Mouse (Mus musculus) small intestine, adult 2 months (tissue): ENCODE results near the gene Ctla4. TPM values are rescaled to one million over a fixed set of nuclear protein-coding genes. Genes with fewer than 3 reads are reported as not detected.

Source experiments
- H3K27ac ChIP-seq: fragments of 200-500 bp; 2 replicates; pipeline ENCODE4 v1.5.1; 2012; ENCODE audit warnings: low read depth, low read length, control low read depth, inconsistent platforms; ENCODE audit not compliant: insufficient read depth
- H3K27me3 ChIP-seq: fragments of 200-500 bp; 2 replicates; pipeline ENCODE4 v1.6.1; 2012; ENCODE audit warnings: mild to moderate bottlenecking, moderate library complexity, low read length, inconsistent platforms; ENCODE audit not compliant: control insufficient read depth, insufficient read depth
- H3K36me3 ChIP-seq: fragments of 200-500 bp; 2 replicates; pipeline ENCODE4 v1.6.1; 2012; ENCODE audit warnings: mild to moderate bottlenecking, low read length, control low read depth, inconsistent platforms; ENCODE audit not compliant: control insufficient read depth, insufficient read depth
- H3K4me1 ChIP-seq: fragments of 200-500 bp; 2 replicates; pipeline ENCODE4 v1.6.1; 2012; ENCODE audit warnings: low read length, inconsistent platforms, mixed read lengths; ENCODE audit not compliant: control insufficient read depth, insufficient read depth, insufficient read length
- H3K4me3 ChIP-seq: fragments of 200-500 bp; 2 replicates; pipeline ENCODE4 v1.5.1; 2012; ENCODE audit warnings: low read depth, mild to moderate bottlenecking, control low read depth, inconsistent platforms, low read length, moderate library complexity
- CTCF ChIP-seq: fragments of 200-500 bp; IDR thresholded peaks from 2 replicates; pipeline ENCODE4 v1.5.1; 2012; ENCODE audit warnings: low read depth, mild to moderate bottlenecking, control low read depth, inconsistent platforms, low read length, moderate library complexity, mixed read lengths; ENCODE audit not compliant: insufficient replicate concordance, insufficient read length; ENCODE audit errors: extremely low read depth
- POLR2A ChIP-seq: fragments of 200-500 bp; IDR thresholded peaks from 2 replicates; pipeline ENCODE4 v1.6.1; 2012; ENCODE audit warnings: low read depth, mild to moderate bottlenecking, control low read depth, inconsistent platforms, low read length, moderate library complexity
- WGBS: fragments of 180-500 bp; shearing (Covaris S2); methylation state at CpG from one replicate; pipeline ENCODE4 v1.1.7; 2018; 5-methylcytosine and 5-hydroxymethylcytosine counted together
- polyA plus RNA-seq: library from polyadenylated mRNA; depleted of rRNA; stranded (reverse); fragments of >200 nt; gene quantifications from 2 replicates; pipeline ENCODE4 v1.2.3, GENCODE M21; 2012

The Ctla4 gene
- polyA plus RNA-seq, 1 experiment = 0.30 TPM

DNA sequence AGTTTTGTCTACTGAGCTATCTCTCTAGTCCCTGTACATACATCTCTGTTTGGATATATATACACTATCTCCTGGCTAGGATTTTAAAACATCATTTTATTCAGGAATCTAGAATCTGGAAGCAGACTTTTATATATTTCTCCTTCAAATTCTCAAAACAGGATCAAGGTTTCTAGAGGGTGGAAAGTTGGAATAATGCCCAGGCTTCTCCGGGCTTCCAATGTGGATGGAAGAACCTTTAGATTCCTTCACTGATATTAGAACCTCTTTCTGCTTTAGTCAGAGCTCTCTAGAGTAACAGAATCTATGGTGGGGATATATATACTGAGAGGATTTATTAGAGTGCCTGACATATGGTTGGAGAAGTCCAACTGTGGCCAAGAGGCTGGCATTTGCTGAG, 2.2 kb upstream of the Ctla4 start:
- TF ChIP-seq POLR2A = no peak
- 77% methylated on average over 1 of the region's 1 CpGs for WGBS
- Histone ChIP-seq H3K4me1 (no peaks in the 10 kb centered on the region), H3K36me3 (no peaks in the 10 kb centered on the region), H3K27me3 (no peaks in the 10 kb centered on the region), H3K27ac (no peak overlapping the region), H3K4me3 (no peak overlapping the region)

DNA sequence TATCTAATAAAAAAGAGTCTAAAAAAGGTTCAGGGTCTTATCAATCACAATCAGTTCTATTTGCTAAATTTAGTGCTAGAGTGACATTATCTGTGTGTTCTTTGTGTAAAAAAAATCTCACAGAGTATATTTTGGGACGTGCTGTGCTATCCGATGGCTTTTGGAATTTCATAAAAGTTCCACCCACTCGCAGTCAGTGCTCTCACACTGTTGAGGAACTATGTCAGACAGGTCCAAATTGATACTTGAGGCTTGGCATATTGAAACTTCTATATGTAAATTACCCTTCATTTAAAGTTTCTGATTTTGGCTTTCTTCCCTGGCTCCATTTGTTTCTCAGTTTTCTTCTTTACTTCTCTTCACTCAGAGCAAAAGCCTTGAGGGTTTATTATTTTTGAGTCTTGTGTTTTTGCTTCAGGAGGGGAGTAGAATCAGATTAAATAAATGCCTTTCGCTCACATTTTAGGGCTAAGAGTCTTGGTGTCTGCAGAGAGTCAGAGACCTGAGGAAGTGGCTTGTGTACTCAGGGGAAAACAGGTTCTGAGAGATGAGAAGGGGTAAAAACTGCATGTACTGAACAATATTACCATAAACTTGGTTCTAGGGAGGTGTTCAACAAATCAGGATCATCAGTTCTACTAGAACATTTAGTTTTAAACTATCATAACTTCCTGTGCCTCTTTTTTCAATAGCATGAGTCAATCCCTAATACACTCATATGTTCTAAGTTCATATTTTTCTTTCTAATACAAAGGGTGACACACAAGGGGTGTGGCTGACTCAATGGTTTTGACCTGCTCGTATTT, 11.5 kb downstream of the Ctla4 start:
- H3K4me3 ChIP-seq = no peak overlapping the region
- H3K4me1 ChIP-seq = no peaks in the 10 kb centered on the region
- TF ChIP-seq CTCF = no peak
- no peak for TF ChIP-seq POLR2A
- H3K36me3 ChIP-seq = no peaks in the 10 kb centered on the region
- no peak overlapping the region for H3K27ac ChIP-seq
- peaks cover 2% of the 10 kb centered on the region; the same call in 1 of the 2 replicates for H3K27me3 ChIP-seq
- 70% methylated on average over 5 of the region's 5 CpGs for WGBS

DNA sequence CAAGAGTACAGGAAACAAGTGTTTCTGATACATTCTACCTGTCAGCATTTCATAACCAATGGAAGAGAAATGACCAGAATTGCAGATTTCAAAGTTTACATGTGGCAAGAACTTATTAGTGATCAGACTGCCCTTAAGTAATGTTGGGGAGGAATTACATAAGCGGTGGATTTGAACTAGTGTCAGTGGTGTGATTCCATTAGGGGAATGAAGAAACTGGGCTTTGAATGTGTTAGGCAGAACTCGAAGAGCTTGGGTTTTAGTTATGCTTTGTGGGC, 12.1 kb downstream of the Ctla4 start:
- no peaks in the 10 kb centered on the region for H3K4me1 ChIP-seq
- TF ChIP-seq POLR2A (no peak), CTCF (no peak)
- no peak overlapping the region for H3K4me3 ChIP-seq
- no peak overlapping the region for H3K27ac ChIP-seq
- no peaks in the 10 kb centered on the region for H3K36me3 ChIP-seq
- peaks cover 2% of the 10 kb centered on the region; the same call in 1 of the 2 replicates for H3K27me3 ChIP-seq
- 80% methylated on average over 2 of the region's 2 CpGs for WGBS

GRCm38 (mm10) chr1:60899244-60899643, 12.4 kb downstream of the Ctla4 start:
- Histone ChIP-seq H3K4me3 (no peak overlapping the region), H3K36me3 (no peaks in the 10 kb centered on the region), H3K4me1 (no peaks in the 10 kb centered on the region), H3K27ac (no peak overlapping the region), H3K27me3 (peaks cover 2% of the 10 kb centered on the region; the same call in 1 of the 2 replicates)
- 65% methylated on average over 3 of the region's 3 CpGs for WGBS
- TF ChIP-seq CTCF (no peak), POLR2A (no peak)

DNA sequence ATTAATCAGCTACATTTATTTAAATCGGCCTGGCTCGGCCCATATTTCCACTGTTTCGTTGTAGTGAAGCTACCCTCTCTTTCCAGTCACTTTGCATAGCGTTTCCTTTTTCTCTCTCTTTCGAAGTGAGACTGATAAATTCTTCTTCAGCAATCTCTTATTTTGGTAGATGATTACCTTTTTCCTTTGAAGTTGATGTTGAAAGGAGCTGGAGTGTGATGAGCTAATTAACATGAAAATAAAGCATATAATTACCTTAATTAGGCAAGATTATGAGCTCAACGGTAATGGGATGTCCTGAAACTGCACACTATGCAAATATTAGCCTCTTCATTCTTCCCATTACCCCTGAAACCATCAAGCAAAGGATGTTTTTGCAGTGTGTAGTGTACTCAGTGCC, 15.7 kb downstream of the Ctla4 start:
- TF ChIP-seq POLR2A (no peak), CTCF (no peak)
- 77% methylated on average over 6 of the region's 6 CpGs for WGBS
- H3K36me3 ChIP-seq = no peaks in the 10 kb centered on the region

GRCm38 (mm10) chr1:60903126-60903525, 16.3 kb downstream of the Ctla4 start:
- no peak for TF ChIP-seq CTCF
- TF ChIP-seq POLR2A = no peak
- no peak overlapping the region for H3K4me3 ChIP-seq
- 89% methylated on average over 7 of the region's 7 CpGs for WGBS
- no peaks in the 10 kb centered on the region for H3K36me3 ChIP-seq
- H3K27me3 ChIP-seq = peaks cover 2% of the 10 kb centered on the region; the same call in 1 of the 2 replicates
- no peaks in the 10 kb centered on the region for H3K4me1 ChIP-seq
- H3K27ac ChIP-seq = no peak overlapping the region

More for the DNA sequence above, 15.7 kb downstream of the Ctla4 start:
- H3K27me3 ChIP-seq = peaks cover 2% of the 10 kb centered on the region; the same call in 1 of the 2 replicates
- H3K4me3 ChIP-seq = no peak overlapping the region
- no peak overlapping the region for H3K27ac ChIP-seq
- no peaks in the 10 kb centered on the region for H3K4me1 ChIP-seq

DNA sequence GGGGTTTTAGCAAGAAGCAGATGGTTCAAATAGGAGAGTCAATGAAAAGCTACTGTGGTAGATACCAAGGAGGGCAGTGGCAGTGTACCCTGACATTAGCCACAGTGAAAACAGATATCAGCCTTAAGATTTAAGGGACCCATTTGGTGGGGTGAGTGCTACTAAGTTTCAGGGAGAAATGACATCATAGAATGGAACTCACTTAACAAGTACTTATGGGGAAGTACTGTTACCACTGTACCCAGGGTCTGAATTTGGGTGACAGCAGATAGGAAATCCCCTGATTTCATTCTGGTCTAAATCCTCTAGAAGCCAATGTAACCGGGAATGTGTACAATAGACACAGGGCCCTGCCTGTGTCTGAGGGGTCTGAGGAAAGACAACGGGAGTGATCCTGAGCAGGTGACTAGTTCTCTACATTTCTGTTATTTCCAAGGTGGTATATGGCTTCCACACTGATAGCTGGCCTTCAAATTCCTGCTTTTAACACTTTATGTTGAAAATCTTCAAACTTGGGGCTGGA, 17.7 kb downstream of the Ctla4 start:
- Histone ChIP-seq H3K27ac (no peak overlapping the region), H3K36me3 (no peaks in the 10 kb centered on the region), H3K4me3 (no peak overlapping the region), H3K27me3 (no peaks in the 10 kb centered on the region), H3K4me1 (no peaks in the 10 kb centered on the region)
- no peak for TF ChIP-seq CTCF
- TF ChIP-seq POLR2A = no peak
- WGBS = 86% methylated on average over 2 of the region's 2 CpGs
